Mouse (Mus musculus) MEL (cell line): ENCODE measurements around the gene Fap. TPM values are rescaled to one million over a fixed set of nuclear protein-coding genes. Genes with fewer than 3 reads are reported as not detected.

ENCODE experiments used
- DNase-seq: peaks from one replicate; pipeline ENCODE4 v3.0.0; 2011; ENCODE audit warnings: low read depth, low spot score
- H3K27ac ChIP-seq: 2 replicates; pipeline ENCODE4 v1.5.1; 2012; ENCODE audit warnings: low read depth, mild to moderate bottlenecking, control low read depth, low read length, moderate library complexity; ENCODE audit not compliant: control insufficient read depth
- H3K27me3 ChIP-seq, 2 experiments: fragments of 150-350 bp in 1 of 2; sonication (generic) in 1 of 2; 2 replicates each; pipeline ENCODE4 v1.6.1; 2012; ENCODE audit warnings: low read length in 2 of 2, mild to moderate bottlenecking in 2 of 2, improper control_type of control experiment in 1 of 2, moderate library complexity in 1 of 2; ENCODE audit not compliant: insufficient read depth in 2 of 2, control insufficient read depth in 1 of 2
- H3K36me3 ChIP-seq, 2 experiments: 2 replicates each; pipeline ENCODE4 v1.6.1; 2012 to 2014; ENCODE audit warnings: low read length in 2 of 2, improper control_type of control experiment in 1 of 2, inconsistent platforms in 1 of 2, mild to moderate bottlenecking in 1 of 2; ENCODE audit not compliant: insufficient read depth in 2 of 2, control insufficient read depth in 1 of 2
- H3K4me1 ChIP-seq, 2 experiments: fragments of 150-350 bp in 1 of 2; sonication (generic) in 1 of 2; 2 replicates each; pipeline ENCODE4 v1.6.1; 2012; ENCODE audit warnings: low read length in 2 of 2, improper control_type of control experiment in 1 of 2, mild to moderate bottlenecking in 1 of 2; ENCODE audit not compliant: insufficient read depth in 2 of 2, control insufficient read depth in 1 of 2
- H3K4me3 ChIP-seq, 2 experiments: fragments of 150-350 bp in 1 of 2; sonication (generic) in 1 of 2; 2 replicates each; pipeline ENCODE4 v1.5.1; 2012; ENCODE audit warnings: low read depth in 2 of 2, low read length in 2 of 2, mild to moderate bottlenecking in 2 of 2, moderate library complexity in 2 of 2, control low read depth in 1 of 2, improper control_type of control experiment in 1 of 2; ENCODE audit not compliant: control insufficient read depth in 1 of 2, insufficient read depth in 1 of 2
- H3K79me2 ChIP-seq: 2 replicates; pipeline ENCODE4 v1.6.1; 2012; ENCODE audit warnings: mild to moderate bottlenecking, low read length, moderate library complexity; ENCODE audit not compliant: control insufficient read depth, poor library complexity, insufficient read depth
- H3K9ac ChIP-seq: 2 replicates; pipeline ENCODE4 v1.6.1; 2012; ENCODE audit warnings: low read depth, mild to moderate bottlenecking, control low read depth, low read length, moderate library complexity; ENCODE audit not compliant: control insufficient read depth, poor library complexity, severe bottlenecking
- H3K9me3 ChIP-seq: fragments of 150-350 bp; sonication (generic); replicated peaks from 2 replicates; pipeline ENCODE4 v1.6.1; 2012; ENCODE audit warnings: mild to moderate bottlenecking, low read length, improper control_type of control experiment, moderate library complexity; ENCODE audit not compliant: insufficient read depth
- BHLHE40 ChIP-seq: IDR thresholded peaks from 2 replicates; pipeline ENCODE4 v1.6.1; 2012; ENCODE audit warnings: low read depth, mild to moderate bottlenecking, inconsistent platforms, low read length, improper control_type of control experiment, borderline replicate concordance
- CTCF ChIP-seq, 3 experiments: IDR thresholded peaks in 2 of 3; conservative IDR thresholded peaks in 1 of 3; 2 replicates each; pipeline ENCODE4 v1.5.1; 2011 to 2012; ENCODE audit warnings: low read length in 3 of 3, low read depth in 2 of 3, mild to moderate bottlenecking in 2 of 3, improper control_type of control experiment in 1 of 3, inconsistent platforms in 1 of 3, mixed read lengths in 1 of 3, moderate library complexity in 1 of 3; ENCODE audit not compliant: control insufficient read depth in 1 of 3, insufficient read depth in 1 of 3, poor library complexity in 1 of 3, severe bottlenecking in 1 of 3
- E2F4 ChIP-seq: IDR thresholded peaks from 2 replicates; pipeline ENCODE4 v1.6.1; 2011; ENCODE audit warnings: low read depth, low read length, improper control_type of control experiment, borderline replicate concordance
- ELF1 ChIP-seq: IDR thresholded peaks from 2 replicates; pipeline ENCODE4 v1.6.1; 2014; ENCODE audit warnings: low read depth, mild to moderate bottlenecking, inconsistent platforms, low read length, improper control_type of control experiment, moderate library complexity
- EP300 ChIP-seq, 2 experiments: IDR thresholded peaks; 2 replicates each; pipeline ENCODE4 v1.6.1; 2011; ENCODE audit warnings: improper control_type of control experiment in 2 of 2, low read length in 2 of 2, low read depth in 1 of 2, mild to moderate bottlenecking in 1 of 2
- ETS1 ChIP-seq: IDR thresholded peaks from 2 replicates; pipeline ENCODE4 v1.6.1; 2012; ENCODE audit warnings: low read depth, mild to moderate bottlenecking, inconsistent platforms, low read length, improper control_type of control experiment, moderate library complexity
- GABPA ChIP-seq: IDR thresholded peaks from 2 replicates; pipeline ENCODE4 v1.6.1; 2012; ENCODE audit warnings: low read depth, mild to moderate bottlenecking, inconsistent platforms, low read length, improper control_type of control experiment, moderate library complexity
- HCFC1 ChIP-seq: IDR thresholded peaks from 2 replicates; pipeline ENCODE4 v1.6.1; 2012; ENCODE audit warnings: low read depth, mild to moderate bottlenecking, inconsistent platforms, low read length, improper control_type of control experiment, moderate library complexity
- KAT2A ChIP-seq: conservative IDR thresholded peaks from 2 replicates; pipeline ENCODE4 v1.6.1; 2012; ENCODE audit warnings: low read depth, low read length, improper control_type of control experiment, inconsistent platforms
- MAX ChIP-seq: IDR thresholded peaks from 2 replicates; pipeline ENCODE4 v1.6.1; 2011; ENCODE audit warnings: low read length, improper control_type of control experiment
- MAZ ChIP-seq: IDR thresholded peaks from 2 replicates; pipeline ENCODE4 v1.6.1; 2012; ENCODE audit warnings: low read depth, mild to moderate bottlenecking, inconsistent platforms, low read length, improper control_type of control experiment
- MEF2A ChIP-seq: IDR thresholded peaks from 2 replicates; pipeline ENCODE4 v1.6.1; 2014; ENCODE audit warnings: low read depth, mild to moderate bottlenecking, inconsistent platforms, low read length, improper control_type of control experiment; ENCODE audit not compliant: poor library complexity, insufficient replicate concordance, severe bottlenecking; ENCODE audit errors: extremely low read depth
- MXI1 ChIP-seq: IDR thresholded peaks from 2 replicates; pipeline ENCODE4 v1.6.1; 2011; ENCODE audit warnings: mild to moderate bottlenecking, low read depth, low read length, improper control_type of control experiment
- MYB ChIP-seq: IDR thresholded peaks from 2 replicates; pipeline ENCODE4 v1.6.1; 2011; ENCODE audit warnings: mild to moderate bottlenecking, low read depth, low read length, improper control_type of control experiment
- NRF1 ChIP-seq: IDR thresholded peaks from 2 replicates; pipeline ENCODE4 v1.6.1; 2014; ENCODE audit warnings: low read depth, mild to moderate bottlenecking, inconsistent platforms, low read length, improper control_type of control experiment, moderate library complexity; ENCODE audit not compliant: poor library complexity, insufficient read depth, severe bottlenecking
- POLR2A ChIP-seq, 2 experiments: IDR thresholded peaks; 2 replicates each; pipeline ENCODE4 v1.6.1; 2011 to 2012; ENCODE audit warnings: low read length in 2 of 2, mild to moderate bottlenecking in 2 of 2, control low read depth in 1 of 2, improper control_type of control experiment in 1 of 2, low read depth in 1 of 2, moderate library complexity in 1 of 2; ENCODE audit not compliant: control insufficient read depth in 1 of 2, insufficient read depth in 1 of 2, poor library complexity in 1 of 2
- POLR2AphosphoS2 ChIP-seq: IDR thresholded peaks from 2 replicates; pipeline ENCODE4 v1.6.1; 2011; ENCODE audit warnings: low read length, improper control_type of control experiment
- RAD21 ChIP-seq: IDR thresholded peaks from 2 replicates; pipeline ENCODE4 v1.6.1; 2011; ENCODE audit warnings: mild to moderate bottlenecking, low read depth, low read length, improper control_type of control experiment
- TAL1 ChIP-seq: IDR thresholded peaks from 2 replicates; pipeline ENCODE4 v1.6.1; 2012; ENCODE audit warnings: mild to moderate bottlenecking, inconsistent platforms, low read length, moderate library complexity, mixed read lengths
- TBP ChIP-seq: IDR thresholded peaks from 2 replicates; pipeline ENCODE4 v1.8.0; 2011; ENCODE audit warnings: low read depth, low read length, improper control_type of control experiment
- USF1 ChIP-seq: IDR thresholded peaks from 2 replicates; pipeline ENCODE4 v1.6.1; 2014; ENCODE audit warnings: low read depth, mild to moderate bottlenecking, inconsistent platforms, low read length, improper control_type of control experiment, moderate library complexity
- USF2 ChIP-seq, 2 experiments: IDR thresholded peaks; 2 replicates each; pipeline ENCODE4 v1.6.1; 2011 to 2012; ENCODE audit warnings: improper control_type of control experiment in 2 of 2, low read length in 2 of 2, borderline replicate concordance in 1 of 2, inconsistent platforms in 1 of 2, low read depth in 1 of 2, mild to moderate bottlenecking in 1 of 2; ENCODE audit not compliant: insufficient read depth in 1 of 2
- ZC3H11A ChIP-seq: IDR thresholded peaks from 2 replicates; pipeline ENCODE4 v1.6.1; 2012; ENCODE audit warnings: low read depth, mild to moderate bottlenecking, inconsistent platforms, low read length, improper control_type of control experiment
- ZKSCAN1 ChIP-seq: IDR thresholded peaks from 2 replicates; pipeline ENCODE4 v1.6.1; 2012; ENCODE audit warnings: low read depth, mild to moderate bottlenecking, inconsistent platforms, low read length, improper control_type of control experiment, moderate library complexity
- ZNF384 ChIP-seq: IDR thresholded peaks from 2 replicates; pipeline ENCODE4 v1.6.1; 2012; ENCODE audit warnings: low read depth, mild to moderate bottlenecking, inconsistent platforms, low read length, improper control_type of control experiment
- polyA plus RNA-seq, 2 experiments: library from polyadenylated mRNA; stranded (reverse) in 1 of 2; unstranded in 1 of 2; fragments of >175 nt in 1 of 2; fragments of >200 nt in 1 of 2; gene quantifications; 2 replicates each; pipeline versions ENCODE4 v1.2.1 to v1.2.4; 2012; ENCODE audit warnings: low replicate concordance in 2 of 2, low read depth in 1 of 2; ENCODE audit not compliant: insufficient read length in 2 of 2, insufficient read depth in 1 of 2, missing spikeins in 1 of 2
- total RNA-seq: library from RNA; depleted of rRNA; stranded (reverse); fragments of 300-350 nt; gene quantifications from 2 replicates; pipeline ENCODE4 v1.2.3, GENCODE M21; 2012

The Fap gene
- total and polyA plus RNA-seq, 3 experiments = 0.17 to 0.23 TPM; not detected in 1

DNA sequence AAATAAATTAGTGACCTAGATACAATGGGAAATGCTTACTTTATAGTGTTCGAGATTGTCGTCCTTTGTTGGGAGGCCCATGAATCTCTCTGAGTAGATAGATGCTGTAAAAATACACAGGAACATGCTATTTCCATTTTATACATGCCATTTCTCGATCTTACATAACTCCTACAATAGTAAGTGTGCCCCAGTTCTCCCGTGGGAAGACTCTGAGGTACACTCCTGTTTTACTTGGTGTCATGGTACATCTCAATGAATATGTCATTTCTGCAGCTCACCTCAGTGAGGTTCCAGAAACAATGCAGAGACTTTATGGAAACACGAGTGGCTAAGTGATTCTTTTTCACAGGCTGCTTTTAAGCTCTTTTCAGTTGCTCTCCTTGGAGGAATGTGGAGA lies 70.5 kb downstream of the Fap start:
- Histone ChIP-seq H3K9ac (no peak overlapping the region), H3K4me3 (no peak overlapping the region), H3K79me2 (no peaks in the 10 kb centered on the region), H3K27me3 (no peaks in the 10 kb centered on the region; a peak in 1 of 4 replicates), H3K9me3 (no peaks in the 10 kb centered on the region), H3K27ac (no peak overlapping the region), H3K36me3 (no peaks in the 10 kb centered on the region), H3K4me1 (no peaks in the 10 kb centered on the region)
- no peak for TF ChIP-seq TAL1
- TF ChIP-seq POLR2A (IDR thresholded peaks at IDR 0.05; ENCODE audit: control insufficient read depth in 1 of 2, insufficient read depth in 1 of 2, low read depth in 1 of 2, low read length in 2 of 2, poor library complexity in 1 of 2) = no peak
- TF ChIP-seq MEF2A = no peak
- no peak for TF ChIP-seq E2F4
- TF ChIP-seq BHLHE40 = no peak
- no peak for TF ChIP-seq USF1
- no peak for TF ChIP-seq MYB
- TF ChIP-seq MXI1 = no peak
- no peak for TF ChIP-seq CTCF (IDR thresholded peaks at IDR 0.05 in 2 of 3, conservative IDR thresholded peaks at IDR 0.05 in 1 of 3; ENCODE audit: control insufficient read depth in 1 of 3, insufficient read depth in 1 of 3, low read depth in 2 of 3, low read length in 3 of 3, poor library complexity in 1 of 3, severe bottlenecking in 1 of 3)
- no peak for TF ChIP-seq HCFC1
- DNase-seq = no peak

DNA sequence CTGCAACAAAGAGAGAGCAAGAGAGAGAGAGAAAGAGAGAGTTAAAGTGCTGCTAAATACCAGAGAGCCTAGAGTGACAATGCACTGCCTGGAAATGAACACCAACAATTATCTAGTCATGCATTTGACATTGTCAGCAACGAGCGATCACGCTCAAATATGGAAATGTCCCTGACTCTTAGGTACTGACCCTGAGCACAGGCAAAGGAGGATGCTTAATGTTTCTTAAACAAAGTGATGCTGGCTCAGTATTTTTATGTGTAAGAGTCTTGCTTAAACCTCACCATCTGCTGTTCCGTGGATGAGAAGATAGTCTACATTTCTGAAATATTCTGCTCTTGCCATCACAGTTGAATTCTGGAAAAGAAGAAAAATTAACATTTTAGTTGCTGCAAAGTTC lies 71.4 kb downstream of the Fap start:
- Histone ChIP-seq H3K4me1 (no peaks in the 10 kb centered on the region), H3K9me3 (no peaks in the 10 kb centered on the region), H3K36me3 (no peaks in the 10 kb centered on the region), H3K79me2 (no peaks in the 10 kb centered on the region), H3K4me3 (no peak overlapping the region), H3K27ac (no peak overlapping the region), H3K9ac (no peak overlapping the region), H3K27me3 (no peaks in the 10 kb centered on the region; a peak in 1 of 4 replicates)
- TF ChIP-seq NRF1 (no peak), TAL1 (no peak), ETS1 (no peak), ELF1 (no peak), GABPA (no peak), E2F4 (no peak), ZNF384 (no peak), KAT2A (no peak), POLR2AphosphoS2 (no peak), MAZ (no peak), BHLHE40 (no peak), TBP (no peak), USF2 (IDR thresholded peaks at IDR 0.05; ENCODE audit: borderline replicate concordance in 1 of 2, insufficient read depth in 1 of 2, low read depth in 1 of 2, low read length in 2 of 2) (no peak), ZC3H11A (no peak), RAD21 (no peak), MAX (no peak), EP300 (IDR thresholded peaks at IDR 0.05; ENCODE audit: low read depth in 1 of 2, low read length in 2 of 2) (no peak), ZKSCAN1 (no peak)
- no peak for DNase-seq
